Mouse (Mus musculus) MEL (cell line): ENCODE measurements around the gene Onecut3. TPM values are rescaled to one million over a fixed set of nuclear protein-coding genes. Genes with fewer than 3 reads are reported as not detected.

Source experiments
- DNase-seq: peaks from one replicate; pipeline ENCODE4 v3.0.0; 2011; ENCODE audit warnings: low read depth, low spot score
- H3K27ac ChIP-seq: 2 replicates; pipeline ENCODE4 v1.5.1; 2012; ENCODE audit warnings: low read depth, mild to moderate bottlenecking, control low read depth, low read length, moderate library complexity; ENCODE audit not compliant: control insufficient read depth
- H3K27me3 ChIP-seq, 2 experiments: fragments of 150-350 bp in 1 of 2; sonication (generic) in 1 of 2; 2 replicates each; pipeline ENCODE4 v1.6.1; 2012; ENCODE audit warnings: low read length in 2 of 2, mild to moderate bottlenecking in 2 of 2, improper control_type of control experiment in 1 of 2, moderate library complexity in 1 of 2; ENCODE audit not compliant: insufficient read depth in 2 of 2, control insufficient read depth in 1 of 2
- H3K36me3 ChIP-seq, 2 experiments: 2 replicates each; pipeline ENCODE4 v1.6.1; 2012 to 2014; ENCODE audit warnings: low read length in 2 of 2, improper control_type of control experiment in 1 of 2, inconsistent platforms in 1 of 2, mild to moderate bottlenecking in 1 of 2; ENCODE audit not compliant: insufficient read depth in 2 of 2, control insufficient read depth in 1 of 2
- H3K4me1 ChIP-seq, 2 experiments: fragments of 150-350 bp in 1 of 2; sonication (generic) in 1 of 2; 2 replicates each; pipeline ENCODE4 v1.6.1; 2012; ENCODE audit warnings: low read length in 2 of 2, improper control_type of control experiment in 1 of 2, mild to moderate bottlenecking in 1 of 2; ENCODE audit not compliant: insufficient read depth in 2 of 2, control insufficient read depth in 1 of 2
- H3K4me3 ChIP-seq, 2 experiments: fragments of 150-350 bp in 1 of 2; sonication (generic) in 1 of 2; 2 replicates each; pipeline ENCODE4 v1.5.1; 2012; ENCODE audit warnings: low read depth in 2 of 2, low read length in 2 of 2, mild to moderate bottlenecking in 2 of 2, moderate library complexity in 2 of 2, control low read depth in 1 of 2, improper control_type of control experiment in 1 of 2; ENCODE audit not compliant: control insufficient read depth in 1 of 2, insufficient read depth in 1 of 2
- H3K79me2 ChIP-seq: 2 replicates; pipeline ENCODE4 v1.6.1; 2012; ENCODE audit warnings: mild to moderate bottlenecking, low read length, moderate library complexity; ENCODE audit not compliant: control insufficient read depth, poor library complexity, insufficient read depth
- H3K9ac ChIP-seq: 2 replicates; pipeline ENCODE4 v1.6.1; 2012; ENCODE audit warnings: low read depth, mild to moderate bottlenecking, control low read depth, low read length, moderate library complexity; ENCODE audit not compliant: control insufficient read depth, poor library complexity, severe bottlenecking
- H3K9me3 ChIP-seq: fragments of 150-350 bp; sonication (generic); replicated peaks from 2 replicates; pipeline ENCODE4 v1.6.1; 2012; ENCODE audit warnings: mild to moderate bottlenecking, low read length, improper control_type of control experiment, moderate library complexity; ENCODE audit not compliant: insufficient read depth
- CHD1 ChIP-seq: IDR thresholded peaks from 2 replicates; pipeline ENCODE4 v1.6.1; 2012; ENCODE audit warnings: low read depth, mild to moderate bottlenecking, inconsistent platforms, low read length, improper control_type of control experiment
- CTCF ChIP-seq, 3 experiments: IDR thresholded peaks in 2 of 3; conservative IDR thresholded peaks in 1 of 3; 2 replicates each; pipeline ENCODE4 v1.5.1; 2011 to 2012; ENCODE audit warnings: low read length in 3 of 3, low read depth in 2 of 3, mild to moderate bottlenecking in 2 of 3, improper control_type of control experiment in 1 of 3, inconsistent platforms in 1 of 3, mixed read lengths in 1 of 3, moderate library complexity in 1 of 3; ENCODE audit not compliant: control insufficient read depth in 1 of 3, insufficient read depth in 1 of 3, poor library complexity in 1 of 3, severe bottlenecking in 1 of 3
- EP300 ChIP-seq, 2 experiments: IDR thresholded peaks; 2 replicates each; pipeline ENCODE4 v1.6.1; 2011; ENCODE audit warnings: improper control_type of control experiment in 2 of 2, low read length in 2 of 2, low read depth in 1 of 2, mild to moderate bottlenecking in 1 of 2
- ETS1 ChIP-seq: IDR thresholded peaks from 2 replicates; pipeline ENCODE4 v1.6.1; 2012; ENCODE audit warnings: low read depth, mild to moderate bottlenecking, inconsistent platforms, low read length, improper control_type of control experiment, moderate library complexity
- GATA1 ChIP-seq: IDR thresholded peaks from 2 replicates; pipeline ENCODE4 v1.6.1; 2011; ENCODE audit warnings: low read depth, low read length, improper control_type of control experiment
- KAT2A ChIP-seq: conservative IDR thresholded peaks from 2 replicates; pipeline ENCODE4 v1.6.1; 2012; ENCODE audit warnings: low read depth, low read length, improper control_type of control experiment, inconsistent platforms
- MAX ChIP-seq: IDR thresholded peaks from 2 replicates; pipeline ENCODE4 v1.6.1; 2011; ENCODE audit warnings: low read length, improper control_type of control experiment
- MYB ChIP-seq: IDR thresholded peaks from 2 replicates; pipeline ENCODE4 v1.6.1; 2011; ENCODE audit warnings: mild to moderate bottlenecking, low read depth, low read length, improper control_type of control experiment
- NELFE ChIP-seq: IDR thresholded peaks from 2 replicates; pipeline ENCODE4 v1.6.1; 2011; ENCODE audit warnings: low read depth, low read length, improper control_type of control experiment
- SIN3A ChIP-seq: IDR thresholded peaks from 2 replicates; pipeline ENCODE4 v1.6.1; 2012; ENCODE audit warnings: low read length, improper control_type of control experiment, inconsistent platforms
- SMC3 ChIP-seq: IDR thresholded peaks from 2 replicates; pipeline ENCODE4 v1.6.1; 2011; ENCODE audit warnings: low read depth, low read length, improper control_type of control experiment
- TAL1 ChIP-seq: IDR thresholded peaks from 2 replicates; pipeline ENCODE4 v1.6.1; 2012; ENCODE audit warnings: mild to moderate bottlenecking, inconsistent platforms, low read length, moderate library complexity, mixed read lengths
- TCF12 ChIP-seq: IDR thresholded peaks from 2 replicates; pipeline ENCODE4 v1.6.1; 2014; ENCODE audit warnings: low read depth, mild to moderate bottlenecking, inconsistent platforms, low read length, improper control_type of control experiment, moderate library complexity
- UBTF ChIP-seq: IDR thresholded peaks from 2 replicates; pipeline ENCODE4 v1.6.1; 2012; ENCODE audit warnings: low read depth, mild to moderate bottlenecking, inconsistent platforms, low read length, improper control_type of control experiment, moderate library complexity, borderline replicate concordance; ENCODE audit not compliant: insufficient read depth
- ZNF384 ChIP-seq: IDR thresholded peaks from 2 replicates; pipeline ENCODE4 v1.6.1; 2012; ENCODE audit warnings: low read depth, mild to moderate bottlenecking, inconsistent platforms, low read length, improper control_type of control experiment
- polyA plus RNA-seq, 2 experiments: library from polyadenylated mRNA; stranded (reverse) in 1 of 2; unstranded in 1 of 2; fragments of >175 nt in 1 of 2; fragments of >200 nt in 1 of 2; gene quantifications; 2 replicates each; pipeline versions ENCODE4 v1.2.1 to v1.2.4; 2012; ENCODE audit warnings: low replicate concordance in 2 of 2, low read depth in 1 of 2; ENCODE audit not compliant: insufficient read length in 2 of 2, insufficient read depth in 1 of 2, missing spikeins in 1 of 2
- total RNA-seq: library from RNA; depleted of rRNA; stranded (reverse); fragments of 300-350 nt; gene quantifications from 2 replicates; pipeline ENCODE4 v1.2.3, GENCODE M21; 2012

Onecut3 gene
- total and polyA plus RNA-seq, 3 experiments = not detected

- Histone ChIP-seq H3K9ac (no peak overlapping the region), H3K27ac (no peak overlapping the region), H3K4me1 (peaks cover 3 to 19% of the 10 kb centered on the region in 2 experiments), H3K36me3 (peaks cover 3 to 11% of the 10 kb centered on the region in 2 experiments; a peak in 3 of 4 replicates), H3K9me3 (no peaks in the 10 kb centered on the region), H3K27me3 (no peaks in the 10 kb centered on the region), H3K79me2 (peaks cover 46% of the 10 kb centered on the region), H3K4me3 (no peak overlapping the region)
- TF ChIP-seq ZNF384 (no peak), TCF12 (peak; percentile 37; the same call in 1 of the 2 replicates), TAL1 (peak; percentile 74), EP300 (IDR thresholded peaks at IDR 0.05; ENCODE audit: low read depth in 1 of 2, low read length in 2 of 2) (peak in 1 of 2 experiments; percentile 38; a peak in 2 of 4 replicates), CTCF (IDR thresholded peaks at IDR 0.05 in 2 of 3, conservative IDR thresholded peaks at IDR 0.05 in 1 of 3; ENCODE audit: control insufficient read depth in 1 of 3, insufficient read depth in 1 of 3, low read depth in 2 of 3, low read length in 3 of 3, poor library complexity in 1 of 3, severe bottlenecking in 1 of 3) (no peak), SMC3 (no peak), GATA1 (peak; percentile 55; the same call in 1 of the 2 replicates), UBTF (no peak)
- DNase-seq = peak; percentile 66
These were observed 58.9 kb downstream of the Onecut3 start for GRCm38 (mm10) chr10:80553575-80553974.

- Histone ChIP-seq H3K4me3 (no peak overlapping the region), H3K27ac (no peak overlapping the region), H3K79me2 (peaks cover 49% of the 10 kb centered on the region), H3K4me1 (peaks cover 3 to 19% of the 10 kb centered on the region in 2 experiments), H3K27me3 (no peaks in the 10 kb centered on the region), H3K9me3 (no peaks in the 10 kb centered on the region), H3K36me3 (peaks cover 3 to 11% of the 10 kb centered on the region in 2 experiments; a peak in 3 of 4 replicates), H3K9ac (no peak overlapping the region)
- no peak for DNase-seq
- TF ChIP-seq ZNF384 = no peak
- TF ChIP-seq UBTF = no peak
- no peak for TF ChIP-seq CHD1
- no peak for TF ChIP-seq SIN3A
- no peak for TF ChIP-seq MAX
- no peak for TF ChIP-seq KAT2A
- no peak for TF ChIP-seq EP300 (IDR thresholded peaks at IDR 0.05; ENCODE audit: low read depth in 1 of 2, low read length in 2 of 2)
- no peak for TF ChIP-seq ETS1
- TF ChIP-seq NELFE = no peak
- TF ChIP-seq MYB = no peak
These were observed 59.4 kb downstream of the Onecut3 start for GRCm38 (mm10) chr10:80553997-80554396.
